Mouse (Mus musculus) megakaryocyte, embryonic 14.5 days (primary cell): ENCODE measurements around the gene Gpr153.

Experiments
- FLI1 ChIP-seq: IDR thresholded peaks from 2 replicates; pipeline ENCODE4 v1.6.1; 2012; ENCODE audit warnings: low read length, inconsistent platforms, mixed read lengths
- GATA1 ChIP-seq: IDR thresholded peaks from 3 replicates; pipeline ENCODE4 v1.6.1; 2012; ENCODE audit warnings: mixed read lengths, low read length, inconsistent platforms, borderline replicate concordance

DNA sequence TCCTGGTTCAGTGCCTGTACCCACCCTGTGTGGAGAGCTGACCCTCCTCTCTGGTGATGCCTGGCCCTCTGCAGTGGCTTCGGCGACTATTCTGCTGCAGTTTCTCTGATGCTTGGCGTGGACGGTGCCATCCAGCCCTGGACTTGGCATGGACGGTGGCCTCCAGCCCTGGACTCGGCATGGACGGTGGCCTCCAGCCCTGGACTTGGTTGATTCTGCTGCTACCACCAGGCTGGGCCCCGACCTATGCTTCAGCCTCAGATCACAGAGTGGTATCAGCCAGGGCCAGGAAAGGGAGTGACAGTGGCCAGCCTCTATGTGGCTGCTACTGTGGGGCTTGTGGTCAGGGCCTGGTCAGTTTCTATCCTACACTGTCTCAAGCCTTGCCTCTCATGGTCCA is 30.1 kb upstream of the Gpr153 start:
- no peak for TF ChIP-seq FLI1
- no peak for TF ChIP-seq GATA1
